Mouse (Mus musculus): ENCODE data around the gene Gemin4. TPM values are rescaled to one million over a fixed set of nuclear protein-coding genes. Genes with fewer than 3 reads are reported as not detected.

Gemin4 gene
- total RNA-seq, 1 experiment from 2014 or later: 9.8 TPM

Other genes with a start within 250 kb of the Gemin4 start
- gene 1700016K19Rik, start 217.8 kb downstream of the Gemin4 start, total RNA-seq (2021): not detected in 2 replicates
- gene Rflnb, start 189.9 kb downstream of the Gemin4 start, total RNA-seq (2021): 19.3 and 20.2 TPM in 2 replicates
- gene Vps53, start 38.0 kb downstream of the Gemin4 start, total RNA-seq (2021): 43.1 and 55.1 TPM in 2 replicates
- 6.8 and 9.2 TPM in 2 replicates for gene Fam57a, start 38.0 kb downstream of the Gemin4 start, total RNA-seq (2021)
- 1.2 TPM in 1 of 2 replicates, not detected in the other for gene Dbil5, start 56 bp downstream of the Gemin4 start, total RNA-seq (2021)
- gene Mrm3, start 26.1 kb upstream of the Gemin4 start, total RNA-seq (2021): 17.8 and 18.6 TPM in 2 replicates
- gene Glod4, start 26.1 kb upstream of the Gemin4 start, total RNA-seq (2021): 94.1 and 99.7 TPM in 2 replicates
- 23.8 and 29.5 TPM in 2 replicates for gene Nxn, start 181.5 kb upstream of the Gemin4 start, total RNA-seq (2021)
- 38.9 and 47.4 TPM in 2 replicates for gene Timm22, start 189.3 kb upstream of the Gemin4 start, total RNA-seq (2021)

Data from adrenal gland, postnatal 25 days (tissue).